Mouse (Mus musculus): ENCODE measurements around the gene Gli1.

Gli1 gene

GRCm38 (mm10) chr10:127346173-127346572, 4.4 kb upstream of the Gli1 start:
- DNase-seq (ENCODE audit: low spot score), result no peak

- DNase-seq (ENCODE audit: low spot score), result no peak
Measured at GRCm38 (mm10) chr10:127343029-127343428, 1.3 kb upstream of the Gli1 start.

GRCm38 (mm10) chr10:127341360-127341690, 449 bp downstream of the Gli1 start:
- DNase-seq (ENCODE audit: low spot score), result no peak

GRCm38 (mm10) chr10:127340577-127341359, 1.0 kb downstream of the Gli1 start:
- DNase-seq (ENCODE audit: low spot score), result no peak

GRCm38 (mm10) chr10:127339683-127340576, 1.8 kb downstream of the Gli1 start:
- DNase-seq (ENCODE audit: low spot score), result no peak

GRCm38 (mm10) chr10:127338930-127339682, 2.7 kb downstream of the Gli1 start:
- peak; percentile 60 for DNase-seq (ENCODE audit: low spot score)

- DNase-seq (ENCODE audit: low spot score), result no peak
Measured at GRCm38 (mm10) chr10:127337536-127338099, 4.2 kb downstream of the Gli1 start.

GRCm38 (mm10) chr10:127336952-127337351, 4.8 kb downstream of the Gli1 start:
- DNase-seq (ENCODE audit: low spot score), result no peak

GRCm38 (mm10) chr10:127335271-127335670, 6.5 kb downstream of the Gli1 start:
- no peak for DNase-seq (ENCODE audit: low spot score)

GRCm38 (mm10) chr10:127333152-127333551, 8.6 kb downstream of the Gli1 start:
- DNase-seq (ENCODE audit: low spot score), result no peak

GRCm38 (mm10) chr10:127332211-127332874, 9.4 kb downstream of the Gli1 start:
- DNase-seq (ENCODE audit: low spot score), result no peak

GRCm38 (mm10) chr10:127330212-127330611, 11.6 kb downstream of the Gli1 start:
- DNase-seq (ENCODE audit: low spot score), result no peak

- DNase-seq (ENCODE audit: low spot score), result no peak
Measured at GRCm38 (mm10) chr10:127327461-127328145, 14.2 kb downstream of the Gli1 start.

- no peak for DNase-seq (ENCODE audit: low spot score)
Measured at GRCm38 (mm10) chr10:127326828-127327227, 14.9 kb downstream of the Gli1 start.

- DNase-seq (ENCODE audit: low spot score), result no peak
Measured at GRCm38 (mm10) chr10:127326017-127326801, 15.6 kb downstream of the Gli1 start.

GRCm38 (mm10) chr10:127325454-127326016, 16.2 kb downstream of the Gli1 start:
- DNase-seq (ENCODE audit: low spot score), result no peak

GRCm38 (mm10) chr10:127324495-127324894, 17.3 kb downstream of the Gli1 start:
- no peak for DNase-seq (ENCODE audit: low spot score)

GRCm38 (mm10) chr10:127323131-127323855, 18.5 kb downstream of the Gli1 start:
- no peak for DNase-seq (ENCODE audit: low spot score)

- no peak for DNase-seq (ENCODE audit: low spot score)
Measured at GRCm38 (mm10) chr10:127322669-127323068, 19.1 kb downstream of the Gli1 start.

Measured in urinary bladder, postnatal 10 days (tissue).